Mouse (Mus musculus): ENCODE measurements around the gene Sdhc. TPM values are rescaled to one million over a fixed set of nuclear protein-coding genes. Genes with fewer than 3 reads are reported as not detected.

The Sdhc gene
- polyA plus RNA-seq, 1 experiment from 2014 or later: 291 TPM

DNA sequence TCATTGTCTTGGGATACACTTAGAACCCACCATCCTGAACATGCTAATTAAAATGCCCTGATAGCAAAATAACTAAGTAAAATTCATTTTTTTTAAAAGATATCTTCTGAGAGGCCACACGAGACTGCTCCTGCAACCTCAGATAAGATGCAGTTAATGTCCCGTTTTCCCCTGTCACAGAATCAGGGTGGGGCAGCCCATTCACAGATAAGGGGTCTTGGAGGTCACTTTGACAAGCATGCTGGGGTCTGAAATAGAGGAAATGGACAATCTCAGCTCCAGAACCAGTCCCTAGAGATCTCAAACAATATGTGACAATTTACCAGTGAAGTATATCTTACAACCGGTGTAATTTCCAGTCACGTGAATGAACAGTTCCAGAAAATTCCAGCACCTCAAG lies 34.1 kb downstream of the Sdhc start:
- 71% methylated on average over 4 of the region's 4 CpGs for WGBS

DNA sequence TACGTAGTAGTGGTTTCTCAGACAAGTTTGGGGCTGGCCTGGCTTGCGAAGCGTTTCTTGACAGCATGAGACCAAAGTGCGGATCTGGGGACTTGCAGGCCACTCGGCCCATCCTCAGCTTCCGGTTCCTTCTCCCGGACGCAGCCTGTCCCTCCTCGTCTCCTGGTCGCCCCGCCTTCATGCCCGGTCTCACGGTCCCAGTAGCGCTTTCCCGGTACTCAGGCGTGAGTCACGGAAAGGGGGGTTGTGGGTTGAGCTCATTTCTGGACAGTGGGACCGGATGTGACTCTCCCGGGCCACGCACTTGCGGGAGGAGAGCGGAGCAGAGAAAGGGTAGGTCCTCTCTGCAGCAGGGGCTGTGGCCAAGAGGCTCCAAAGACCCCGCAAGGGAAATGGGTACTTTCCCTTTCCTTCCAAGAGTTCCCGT lies 36.5 kb downstream of the Sdhc start, which contains the start of gene Cfap126:
Gene Cfap126 (plus strand): TSS at position 46 of the 427 bp plus-strand sequence.
- Histone ChIP-seq H3K4me1 (ENCODE audit: control insufficient read depth, insufficient read depth, low read length) (no peaks in the 10 kb centered on the region), H3K36me3 (ENCODE audit: control insufficient read depth, insufficient read depth, low read length) (no peaks in the 10 kb centered on the region), H3K4me2 (ENCODE audit: low read depth, low read length) (peak within 1 kb of the TSS; percentile 71), H3K4me3 (ENCODE audit: low read depth, low read length) (peak within 1 kb of the TSS; percentile 49), H3K27me3 (replicated peaks; ENCODE audit: control insufficient read depth, insufficient read depth, low read length) (no peaks in the 10 kb centered on the region), H3K27ac (replicated peaks; ENCODE audit: low read depth, low read length) (peak within 1 kb of the TSS; percentile 79), H3K9ac (ENCODE audit: low read depth, low read length) (peak within 1 kb of the TSS; percentile 72), H3K9me3 (ENCODE audit: control insufficient read depth, low read length) (no peaks in the 10 kb centered on the region)
- ATAC-seq (ENCODE audit: low read depth) (peak; percentile 10; the same call in 1 of the 2 replicates), DNase-seq (ENCODE audit: low spot score) (peak; percentile 77)
- under 1% methylated on average over 24 of the region's 24 CpGs for WGBS

More for the DNA sequence above, 34.1 kb downstream of the Sdhc start:
- H3K4me1 ChIP-seq (ENCODE audit: control insufficient read depth, insufficient read depth, low read length): no peaks in the 10 kb centered on the region
- DNase-seq (ENCODE audit: low spot score) (no peak), ATAC-seq (ENCODE audit: low read depth) (no peak)
- H3K4me2 ChIP-seq (ENCODE audit: low read depth, low read length): no peak overlapping the region
- H3K9ac ChIP-seq (ENCODE audit: low read depth, low read length): no peak overlapping the region
- H3K9me3 ChIP-seq (ENCODE audit: control insufficient read depth, low read length): no peaks in the 10 kb centered on the region
- no peak overlapping the region for H3K4me3 ChIP-seq (ENCODE audit: low read depth, low read length)
- no peak overlapping the region for H3K27ac ChIP-seq (replicated peaks; ENCODE audit: low read depth, low read length)
- H3K27me3 ChIP-seq (replicated peaks; ENCODE audit: control insufficient read depth, insufficient read depth, low read length): no peaks in the 10 kb centered on the region
- no peaks in the 10 kb centered on the region for H3K36me3 ChIP-seq (ENCODE audit: control insufficient read depth, insufficient read depth, low read length)

DNA sequence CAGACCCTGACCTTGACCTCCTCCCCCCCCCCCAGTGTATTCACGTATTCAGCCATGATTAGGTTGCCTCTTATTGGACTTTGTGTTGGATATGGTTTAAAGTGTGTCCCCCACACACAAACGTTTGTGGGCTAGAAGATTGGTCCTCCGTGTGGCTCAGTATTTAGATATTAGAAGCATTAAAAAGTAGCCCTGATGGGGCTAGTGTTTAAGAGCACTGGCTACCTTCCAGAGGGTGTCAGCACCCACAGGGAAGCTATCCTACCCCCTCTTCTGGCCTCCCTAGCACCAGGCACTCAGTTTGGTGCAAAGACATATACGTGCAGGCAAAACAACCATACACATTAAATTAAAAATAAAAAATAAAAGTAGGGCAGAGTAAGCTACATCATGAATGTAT lies 37.4 kb downstream of the Sdhc start:
- Histone ChIP-seq H3K36me3 (ENCODE audit: control insufficient read depth, insufficient read depth, low read length) (no peaks in the 10 kb centered on the region), H3K9me3 (ENCODE audit: control insufficient read depth, low read length) (no peaks in the 10 kb centered on the region), H3K4me3 (ENCODE audit: low read depth, low read length) (no peak overlapping the region), H3K4me2 (ENCODE audit: low read depth, low read length) (no peak overlapping the region), H3K27ac (replicated peaks; ENCODE audit: low read depth, low read length) (no peak overlapping the region), H3K27me3 (replicated peaks; ENCODE audit: control insufficient read depth, insufficient read depth, low read length) (no peaks in the 10 kb centered on the region), H3K9ac (ENCODE audit: low read depth, low read length) (no peak overlapping the region), H3K4me1 (ENCODE audit: control insufficient read depth, insufficient read depth, low read length) (no peaks in the 10 kb centered on the region)
- no peak for ATAC-seq (ENCODE audit: low read depth)
- DNase-seq (ENCODE audit: low spot score): no peak
- 75% methylated on average over 4 of the region's 4 CpGs for WGBS

DNA sequence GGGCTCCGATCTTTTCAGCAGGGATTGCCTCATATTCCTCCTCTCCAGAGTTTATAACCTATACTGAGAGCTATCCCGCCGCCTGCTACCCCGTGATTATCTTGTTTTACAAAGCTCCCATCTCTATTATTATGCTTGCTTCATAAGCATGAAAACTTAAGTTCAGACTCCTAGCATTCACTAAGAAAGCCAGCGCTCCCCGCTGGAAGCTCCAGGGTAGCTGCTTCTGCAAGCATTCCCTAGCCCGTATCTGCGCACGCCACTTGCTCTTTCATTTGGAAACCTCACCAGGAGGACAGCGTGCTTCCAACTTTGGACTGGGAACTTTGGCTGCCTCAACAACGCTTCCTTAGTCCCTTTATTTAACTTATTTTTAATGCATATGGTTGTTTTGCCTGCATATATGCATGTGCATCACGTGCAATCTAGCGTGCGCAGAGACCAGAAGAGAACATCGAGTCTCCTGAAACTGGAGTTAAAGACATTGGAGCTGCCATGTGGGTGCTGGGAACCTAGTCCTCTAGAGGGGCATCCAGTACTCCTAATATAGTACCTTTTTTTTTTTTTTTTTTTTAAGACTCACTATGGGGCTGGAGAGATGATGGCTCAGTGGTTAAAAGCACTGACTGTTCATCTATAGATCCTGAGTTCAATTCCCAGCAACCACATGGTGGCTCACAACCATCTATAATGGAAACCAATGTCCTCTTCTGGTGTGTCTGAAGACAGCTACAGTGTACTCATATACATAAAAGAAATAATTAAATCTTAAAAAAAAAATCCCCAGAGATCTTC lies 38.4 kb downstream of the Sdhc start:
- peak overlapping the region; percentile 50 for H3K4me3 ChIP-seq (ENCODE audit: low read depth, low read length)
- no peaks in the 10 kb centered on the region for H3K36me3 ChIP-seq (ENCODE audit: control insufficient read depth, insufficient read depth, low read length)
- H3K9ac ChIP-seq (ENCODE audit: low read depth, low read length): peak overlapping the region; percentile 58
- WGBS: 2% methylated on average over 15 of the region's 15 CpGs
- DNase-seq (ENCODE audit: low spot score): peak; percentile 85
- no peak; the same call in 1 of the 2 replicates for ATAC-seq (ENCODE audit: low read depth)
- no peaks in the 10 kb centered on the region for H3K4me1 ChIP-seq (ENCODE audit: control insufficient read depth, insufficient read depth, low read length)
- H3K27me3 ChIP-seq (replicated peaks; ENCODE audit: control insufficient read depth, insufficient read depth, low read length): no peaks in the 10 kb centered on the region
- H3K27ac ChIP-seq (replicated peaks; ENCODE audit: low read depth, low read length): peak overlapping the region; percentile 80
- H3K9me3 ChIP-seq (ENCODE audit: control insufficient read depth, low read length): no peaks in the 10 kb centered on the region
- H3K4me2 ChIP-seq (ENCODE audit: low read depth, low read length): peak overlapping the region; percentile 70

DNA sequence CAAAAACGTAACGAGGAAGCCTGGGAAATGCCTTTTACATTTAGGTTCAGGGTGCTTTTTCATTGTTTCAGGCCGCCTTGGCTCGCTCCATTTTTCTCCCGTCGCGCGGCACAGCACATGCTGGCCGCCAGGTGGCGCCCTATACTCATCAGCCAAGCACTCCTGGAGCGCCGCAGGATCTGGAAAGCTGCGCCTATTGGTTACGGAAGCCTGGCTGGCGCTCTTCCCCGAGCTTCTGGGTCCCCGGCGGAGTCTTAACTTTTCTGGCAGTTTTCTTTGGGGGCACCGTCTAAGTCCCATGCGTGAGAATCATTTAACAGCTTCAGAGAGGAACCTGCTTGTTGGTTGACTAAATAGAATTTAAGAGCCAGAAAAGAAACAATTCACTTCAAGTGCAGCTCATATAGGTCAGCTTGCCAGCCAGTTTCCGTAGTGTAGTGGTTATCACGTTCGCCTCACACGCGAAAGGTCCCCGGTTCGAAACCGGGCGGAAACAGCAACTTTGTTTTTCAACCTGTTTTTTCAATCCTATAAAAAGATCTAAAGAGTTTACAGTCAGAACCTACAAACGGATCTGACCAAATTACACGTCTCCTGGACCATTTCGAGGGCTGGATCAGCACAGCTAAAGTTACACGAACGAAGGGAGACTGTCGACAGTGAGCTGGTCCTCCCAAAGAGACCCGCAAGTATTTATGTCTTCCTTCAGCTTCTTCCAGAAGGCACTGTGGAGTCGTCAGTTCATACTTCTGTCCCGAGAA lies 39.2 kb downstream of the Sdhc start:
- H3K9ac ChIP-seq (ENCODE audit: low read depth, low read length): peak overlapping the region; percentile 58
- H3K9me3 ChIP-seq (ENCODE audit: control insufficient read depth, low read length): no peaks in the 10 kb centered on the region
- H3K27me3 ChIP-seq (replicated peaks; ENCODE audit: control insufficient read depth, insufficient read depth, low read length): no peaks in the 10 kb centered on the region
- peak overlapping the region; percentile 70 for H3K4me2 ChIP-seq (ENCODE audit: low read depth, low read length)
- peak overlapping the region; percentile 80 for H3K27ac ChIP-seq (replicated peaks; ENCODE audit: low read depth, low read length)
- WGBS: under 1% methylated on average over 38 of the region's 38 CpGs
- DNase-seq (ENCODE audit: low spot score) (peak; percentile 98), ATAC-seq (ENCODE audit: low read depth) (peak; percentile 95)
- H3K36me3 ChIP-seq (ENCODE audit: control insufficient read depth, insufficient read depth, low read length): no peaks in the 10 kb centered on the region
- H3K4me1 ChIP-seq (ENCODE audit: control insufficient read depth, insufficient read depth, low read length): no peaks in the 10 kb centered on the region
- H3K4me3 ChIP-seq (ENCODE audit: low read depth, low read length): peak overlapping the region; percentile 50

DNA sequence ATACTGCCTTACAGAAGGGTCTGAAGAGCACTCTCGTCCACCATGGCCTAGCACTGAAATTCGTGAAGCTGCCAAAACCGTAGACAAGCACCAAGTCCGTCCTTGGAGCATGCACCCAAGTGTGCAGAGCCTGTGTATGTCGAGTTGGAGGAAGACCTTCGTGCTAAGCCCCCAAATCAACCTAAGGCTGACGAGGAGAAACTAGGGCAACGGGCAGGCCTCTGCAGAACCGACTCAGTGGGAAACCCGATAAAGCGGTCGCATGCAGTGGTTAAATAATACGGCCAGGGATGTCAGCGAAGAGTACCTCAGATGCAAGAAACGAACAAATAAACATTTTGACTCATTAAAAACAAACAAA lies 39.8 kb downstream of the Sdhc start:
- H3K4me1 ChIP-seq (ENCODE audit: control insufficient read depth, insufficient read depth, low read length): no peaks in the 10 kb centered on the region
- no peaks in the 10 kb centered on the region for H3K9me3 ChIP-seq (ENCODE audit: control insufficient read depth, low read length)
- peak overlapping the region; percentile 80 for H3K27ac ChIP-seq (replicated peaks; ENCODE audit: low read depth, low read length)
- peak overlapping the region; percentile 70 for H3K4me2 ChIP-seq (ENCODE audit: low read depth, low read length)
- peak overlapping the region; percentile 50 for H3K4me3 ChIP-seq (ENCODE audit: low read depth, low read length)
- ATAC-seq (ENCODE audit: low read depth) (peak; percentile 55; the same call in 1 of the 2 replicates), DNase-seq (ENCODE audit: low spot score) (no peak)
- H3K36me3 ChIP-seq (ENCODE audit: control insufficient read depth, insufficient read depth, low read length): no peaks in the 10 kb centered on the region
- H3K9ac ChIP-seq (ENCODE audit: low read depth, low read length): peak overlapping the region; percentile 57
- no peaks in the 10 kb centered on the region for H3K27me3 ChIP-seq (replicated peaks; ENCODE audit: control insufficient read depth, insufficient read depth, low read length)
- 10% methylated on average over 15 of the region's 15 CpGs for WGBS

DNA sequence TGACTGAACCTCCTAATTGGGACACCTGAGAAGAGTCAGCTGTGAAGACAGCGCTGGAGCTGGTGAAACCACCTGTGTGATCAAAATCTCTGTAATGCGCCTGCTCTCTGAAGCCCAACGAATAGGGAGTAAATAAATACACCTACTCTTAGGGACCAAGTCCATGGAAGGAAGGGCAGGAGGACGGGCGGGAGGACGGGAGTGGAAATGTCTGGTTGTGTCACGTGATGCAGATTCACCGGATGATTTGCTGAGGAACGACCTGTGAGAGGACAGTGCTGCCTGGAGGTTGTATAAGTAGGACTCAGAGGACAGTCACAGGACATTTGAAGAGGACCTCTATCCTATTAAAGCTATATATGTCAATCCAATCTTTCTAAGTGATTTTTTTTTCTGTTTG lies 40.8 kb downstream of the Sdhc start:
- Histone ChIP-seq H3K27ac (replicated peaks; ENCODE audit: low read depth, low read length) (no peak overlapping the region), H3K9me3 (ENCODE audit: control insufficient read depth, low read length) (no peaks in the 10 kb centered on the region), H3K4me3 (ENCODE audit: low read depth, low read length) (no peak overlapping the region), H3K4me2 (ENCODE audit: low read depth, low read length) (no peak overlapping the region), H3K4me1 (ENCODE audit: control insufficient read depth, insufficient read depth, low read length) (no peaks in the 10 kb centered on the region), H3K36me3 (ENCODE audit: control insufficient read depth, insufficient read depth, low read length) (no peaks in the 10 kb centered on the region), H3K9ac (ENCODE audit: low read depth, low read length) (no peak overlapping the region), H3K27me3 (replicated peaks; ENCODE audit: control insufficient read depth, insufficient read depth, low read length) (no peaks in the 10 kb centered on the region)
- ATAC-seq (ENCODE audit: low read depth) (no peak), DNase-seq (ENCODE audit: low spot score) (no peak)
- 44% methylated on average over 9 of the region's 9 CpGs for WGBS

DNA sequence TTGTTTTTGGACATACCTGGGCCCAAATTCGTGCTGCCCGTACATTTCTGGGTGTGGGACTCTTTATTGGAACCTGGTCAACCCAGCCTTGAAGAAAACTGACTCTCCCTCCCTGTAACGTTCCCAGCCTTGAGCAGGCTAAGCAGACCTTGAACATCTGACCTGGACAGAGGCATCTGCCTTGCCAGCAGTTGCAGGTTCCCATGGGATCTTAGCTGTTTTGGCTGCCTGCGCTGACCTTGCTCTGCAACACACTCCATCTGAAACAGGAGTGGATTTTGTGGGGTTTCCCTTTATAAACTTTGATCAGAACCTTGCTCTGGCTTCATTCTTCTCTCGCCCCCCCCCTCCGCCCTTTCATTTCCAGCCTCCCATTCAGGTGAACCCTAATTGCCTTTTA lies 45.2 kb downstream of the Sdhc start:
- H3K27me3 ChIP-seq (replicated peaks; ENCODE audit: control insufficient read depth, insufficient read depth, low read length): no peaks in the 10 kb centered on the region
- DNase-seq (ENCODE audit: low spot score): no peak
- no peaks in the 10 kb centered on the region for H3K36me3 ChIP-seq (ENCODE audit: control insufficient read depth, insufficient read depth, low read length)
- H3K9me3 ChIP-seq (ENCODE audit: control insufficient read depth, low read length): no peaks in the 10 kb centered on the region
- no peak overlapping the region for H3K4me3 ChIP-seq (ENCODE audit: low read depth, low read length)
- H3K4me2 ChIP-seq (ENCODE audit: low read depth, low read length): no peak overlapping the region
- 73% methylated on average over 6 of the region's 6 CpGs for WGBS
- H3K4me1 ChIP-seq (ENCODE audit: control insufficient read depth, insufficient read depth, low read length): peaks cover 7% of the 10 kb centered on the region; the same call in 1 of the 2 replicates
- H3K27ac ChIP-seq (replicated peaks; ENCODE audit: low read depth, low read length): no peak overlapping the region
- ATAC-seq (ENCODE audit: low read depth): no peak
- H3K9ac ChIP-seq (ENCODE audit: low read depth, low read length): no peak overlapping the region

Measured in embryonic facial prominence, embryonic 14.5 days (tissue).